Mouse (Mus musculus) forebrain, embryonic 12.5 days (tissue): ENCODE measurements around the gene Mzt1. TPM values are rescaled to one million over a fixed set of nuclear protein-coding genes. Genes with fewer than 3 reads are reported as not detected.

ENCODE experiments used
- ATAC-seq: fragments of 200-750 bp; cut with Nextera tagmentation; 2 replicates; pipeline ENCODE4 v1.8.0; 2017; ENCODE audit warnings: moderate TSS enrichment; ENCODE audit not compliant: low FRiP score
- H3K27ac ChIP-seq: fragments of 300-500 bp; sonication (generic); 2 replicates; pipeline ENCODE4 v1.5.1; 2016; ENCODE audit warnings: mild to moderate bottlenecking
- H3K27me3 ChIP-seq: fragments of 300-500 bp; sonication (generic); 2 replicates; pipeline ENCODE4 v1.6.1; 2016; ENCODE audit warnings: mild to moderate bottlenecking
- H3K36me3 ChIP-seq: fragments of 300-500 bp; sonication (generic); replicated peaks from 2 replicates; pipeline ENCODE4 v1.6.1; 2016; ENCODE audit warnings: mild to moderate bottlenecking
- H3K4me1 ChIP-seq: fragments of 300-500 bp; sonication (generic); 2 replicates; pipeline ENCODE4 v1.6.1; 2016
- H3K4me2 ChIP-seq: fragments of 300-500 bp; sonication (generic); 2 replicates; pipeline ENCODE4 v1.6.1; 2016; ENCODE audit warnings: mild to moderate bottlenecking, moderate library complexity
- H3K4me3 ChIP-seq: fragments of 300-500 bp; sonication (generic); replicated peaks from 2 replicates; pipeline ENCODE4 v1.5.1; 2016; ENCODE audit warnings: mild to moderate bottlenecking
- H3K9ac ChIP-seq: fragments of 300-500 bp; sonication (generic); 2 replicates; pipeline ENCODE4 v1.6.1; 2016; ENCODE audit warnings: mild to moderate bottlenecking
- H3K9me3 ChIP-seq: fragments of 300-500 bp; sonication (generic); 2 replicates; pipeline ENCODE4 v1.6.1; 2016
- WGBS: fragments of 180-500 bp; shearing (Covaris S2); methylation state at CpG from one replicate; pipeline ENCODE4 v1.1.7; 2016; 5-methylcytosine and 5-hydroxymethylcytosine counted together
- polyA plus RNA-seq: library from polyadenylated mRNA; unstranded; fragments of >200 nt; fragmentation: Nextera tagmentation; extraction: Ambion mirVana; gene quantifications from 2 replicates; pipeline ENCODE4 v1.2.1, GENCODE M21; 2016

Gene Mzt1
- polyA plus RNA-seq = 142 and 143 TPM in 2 replicates

GRCm38 (mm10) chr14:99046031-99046781 lies at the start of gene Mzt1, which contains the start of gene Bora:
Gene Mzt1, minus strand, starts transcription at chr14:99046134.
Gene Bora, plus strand, starts transcription at chr14:99046222.
- Histone ChIP-seq H3K27me3 (no peaks in the 10 kb centered on the region), H3K4me3 (peak within 1 kb of the TSS; percentile 87), H3K4me1 (peaks cover 23% of the 10 kb centered on the region), H3K4me2 (peak within 1 kb of the TSS; percentile 73), H3K36me3 (no peaks in the 10 kb centered on the region; the same call in 1 of the 2 replicates), H3K27ac (peak within 1 kb of the TSS; percentile 82), H3K9me3 (no peaks in the 10 kb centered on the region), H3K9ac (peak within 1 kb of the TSS; percentile 80)
- peak; percentile 97 for ATAC-seq
- under 1% methylated on average over 80 of the region's 81 CpGs for WGBS

DNA sequence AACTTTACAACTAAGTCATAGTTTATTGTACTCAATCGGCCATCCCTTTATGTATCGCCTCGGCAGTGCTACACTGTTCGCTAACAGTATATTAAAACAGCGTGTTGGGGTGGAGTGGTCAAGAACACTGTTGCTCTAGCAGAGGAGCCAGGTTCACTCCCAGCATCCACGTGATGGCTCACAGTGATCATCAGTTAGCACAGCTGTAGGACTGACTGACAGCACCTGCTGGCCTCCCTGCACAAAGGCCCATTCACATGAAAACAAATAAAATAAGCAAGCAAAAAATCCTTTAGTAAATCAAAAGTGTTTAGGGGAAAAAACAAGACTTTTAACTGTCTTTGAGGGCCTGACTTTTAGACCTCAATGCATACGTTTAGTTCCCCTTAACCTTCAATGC lies 43.0 kb upstream of the Mzt1 start:
- no peaks in the 10 kb centered on the region for H3K9me3 ChIP-seq
- 91% methylated on average over 7 of the region's 7 CpGs for WGBS

GRCm38 (mm10) chr14:99071146-99071545 lies 25.2 kb upstream of the Mzt1 start:
- no peak overlapping the region for H3K9ac ChIP-seq
- H3K27ac ChIP-seq = no peak overlapping the region
- no peaks in the 10 kb centered on the region for H3K9me3 ChIP-seq
- H3K4me3 ChIP-seq = no peak overlapping the region
- no peaks in the 10 kb centered on the region for H3K4me1 ChIP-seq
- 90% methylated on average over 4 of the region's 4 CpGs for WGBS
- ATAC-seq = no peak
- peaks cover 40% of the 10 kb centered on the region for H3K36me3 ChIP-seq
- H3K4me2 ChIP-seq = no peak overlapping the region
- H3K27me3 ChIP-seq = no peaks in the 10 kb centered on the region

More for the DNA sequence above, 43.0 kb upstream of the Mzt1 start:
- H3K27ac ChIP-seq = no peak overlapping the region
- H3K9ac ChIP-seq = no peak overlapping the region
- H3K27me3 ChIP-seq = no peaks in the 10 kb centered on the region
- no peak overlapping the region for H3K4me2 ChIP-seq
- H3K4me3 ChIP-seq = no peak overlapping the region
- peaks cover 63% of the 10 kb centered on the region for H3K36me3 ChIP-seq
- H3K4me1 ChIP-seq = no peaks in the 10 kb centered on the region
- ATAC-seq = no peak

GRCm38 (mm10) chr14:99063091-99063490 lies 17.2 kb upstream of the Mzt1 start:
- no peak overlapping the region for H3K9ac ChIP-seq
- no peaks in the 10 kb centered on the region for H3K9me3 ChIP-seq
- no peak overlapping the region for H3K4me2 ChIP-seq
- 97% methylated on average over 2 of the region's 2 CpGs for WGBS
- no peak overlapping the region for H3K4me3 ChIP-seq
- H3K36me3 ChIP-seq = peaks cover 45% of the 10 kb centered on the region
- ATAC-seq = no peak
- H3K27me3 ChIP-seq = no peaks in the 10 kb centered on the region
- H3K27ac ChIP-seq = no peak overlapping the region
- no peaks in the 10 kb centered on the region for H3K4me1 ChIP-seq

DNA sequence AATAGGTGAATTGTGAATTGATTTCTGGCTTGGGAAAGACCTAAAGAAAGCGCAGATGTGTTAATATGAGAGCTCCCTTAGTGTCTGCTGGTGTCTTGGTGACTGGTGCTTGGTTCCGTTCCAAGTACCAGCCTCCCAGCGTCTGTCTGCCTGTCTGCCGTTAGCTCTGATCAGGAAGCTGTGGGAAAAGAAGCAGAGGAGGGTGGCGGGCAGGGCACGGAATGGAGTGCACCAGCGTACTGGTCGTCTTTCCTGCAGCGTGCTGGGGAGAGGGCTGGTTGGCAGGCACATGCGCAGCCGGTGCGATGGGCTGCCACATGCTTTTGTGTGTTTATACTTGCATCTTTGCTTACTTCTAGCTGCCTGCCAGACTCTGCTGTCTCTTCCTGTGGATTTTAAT lies 14.7 kb upstream of the Mzt1 start:
- no peak for ATAC-seq
- no peak overlapping the region for H3K27ac ChIP-seq
- H3K36me3 ChIP-seq = peaks cover 48% of the 10 kb centered on the region
- no peaks in the 10 kb centered on the region for H3K4me1 ChIP-seq
- no peak overlapping the region for H3K4me3 ChIP-seq
- no peaks in the 10 kb centered on the region for H3K9me3 ChIP-seq
- no peaks in the 10 kb centered on the region for H3K27me3 ChIP-seq
- WGBS = 94% methylated on average over 12 of the region's 12 CpGs
- no peak overlapping the region for H3K9ac ChIP-seq
- H3K4me2 ChIP-seq = no peak overlapping the region

DNA sequence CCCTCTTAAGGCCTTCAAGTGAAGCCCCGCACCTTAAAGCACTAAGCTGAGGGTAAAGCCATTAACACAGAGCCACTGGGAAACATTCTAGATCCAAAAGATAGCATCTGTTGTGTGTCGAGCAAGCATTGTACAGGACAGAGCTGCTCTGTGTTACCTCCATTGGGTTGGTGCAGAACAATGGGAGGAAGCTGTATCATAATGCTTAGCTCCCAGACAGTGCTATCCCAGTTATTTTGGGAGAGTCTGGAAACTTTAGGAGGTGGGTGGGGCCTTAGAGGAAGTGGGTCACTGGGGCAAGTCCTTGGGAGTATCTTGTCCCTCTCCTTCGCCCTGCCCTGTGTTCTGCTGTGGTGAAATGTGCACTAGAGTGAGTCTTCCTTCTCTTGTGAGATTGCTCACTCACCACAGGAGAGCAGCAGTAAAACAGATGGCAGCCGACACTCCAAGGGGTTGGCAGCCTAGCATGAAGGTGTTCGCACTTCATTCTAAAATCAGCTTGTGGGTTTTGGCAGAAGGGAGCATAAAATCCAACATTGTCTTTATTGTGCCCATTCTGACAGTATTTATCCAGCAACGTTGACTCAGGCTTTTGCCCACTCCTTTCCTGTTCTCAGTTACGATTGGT lies 13.1 kb upstream of the Mzt1 start:
- 92% methylated on average over 7 of the region's 7 CpGs for WGBS
- Histone ChIP-seq H3K9me3 (no peaks in the 10 kb centered on the region), H3K4me2 (no peak overlapping the region), H3K4me1 (no peaks in the 10 kb centered on the region), H3K36me3 (peaks cover 47% of the 10 kb centered on the region), H3K27me3 (no peaks in the 10 kb centered on the region), H3K4me3 (no peak overlapping the region), H3K9ac (no peak overlapping the region), H3K27ac (no peak overlapping the region)
- ATAC-seq = no peak

DNA sequence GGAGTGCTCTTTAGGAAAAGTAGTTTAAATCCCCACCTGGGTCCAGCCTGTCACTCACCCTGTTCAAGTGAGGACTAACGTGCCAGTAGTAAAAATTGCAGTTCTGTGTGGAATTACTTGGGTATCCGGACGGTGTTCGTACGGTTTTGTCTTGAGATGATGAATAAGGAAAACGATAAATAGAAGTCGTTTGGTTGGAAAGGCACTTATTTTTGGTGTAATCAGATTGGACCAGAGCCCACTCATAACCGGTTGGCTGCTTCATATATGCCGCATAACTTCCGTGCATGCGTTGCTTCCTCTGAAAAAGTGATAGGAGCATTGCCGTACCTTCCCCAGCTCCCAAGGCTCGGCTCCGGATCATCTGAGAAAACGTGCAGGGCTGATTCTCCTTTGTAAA lies 848 bp upstream of the Mzt1 start:
- peak overlapping the region; percentile 87 for H3K4me3 ChIP-seq
- peaks cover 23% of the 10 kb centered on the region for H3K4me1 ChIP-seq
- no peaks in the 10 kb centered on the region for H3K9me3 ChIP-seq
- peak overlapping the region; percentile 68; the same call in 1 of the 2 replicates for H3K27ac ChIP-seq
- H3K27me3 ChIP-seq = no peaks in the 10 kb centered on the region
- peak overlapping the region; percentile 80 for H3K9ac ChIP-seq
- no peak; the same call in 1 of the 2 replicates for ATAC-seq
- H3K36me3 ChIP-seq = no peaks in the 10 kb centered on the region; the same call in 1 of the 2 replicates
- H3K4me2 ChIP-seq = peak overlapping the region; percentile 65
- 1% methylated on average over 15 of the region's 15 CpGs for WGBS

GRCm38 (mm10) chr14:99045378-99046030 lies 430 bp downstream of the Mzt1 start:
- Histone ChIP-seq H3K4me2 (peak overlapping the region; percentile 73), H3K27ac (peak overlapping the region; percentile 82), H3K27me3 (no peaks in the 10 kb centered on the region), H3K36me3 (no peaks in the 10 kb centered on the region; the same call in 1 of the 2 replicates), H3K9ac (peak overlapping the region; percentile 80), H3K4me1 (peaks cover 23% of the 10 kb centered on the region), H3K9me3 (no peaks in the 10 kb centered on the region), H3K4me3 (peak overlapping the region; percentile 87)
- under 1% methylated on average over 67 of the region's 70 CpGs for WGBS
- peak; percentile 44 for ATAC-seq

- Histone ChIP-seq H3K27ac (no peak overlapping the region), H3K4me2 (peak overlapping the region; percentile 73), H3K27me3 (no peaks in the 10 kb centered on the region), H3K4me1 (peaks cover 23% of the 10 kb centered on the region), H3K4me3 (peak overlapping the region; percentile 87), H3K9me3 (no peaks in the 10 kb centered on the region), H3K9ac (peak overlapping the region; percentile 80), H3K36me3 (no peaks in the 10 kb centered on the region)
- WGBS = 6% methylated on average over 5 of the region's 5 CpGs
- no peak for ATAC-seq
Measured at GRCm38 (mm10) chr14:99044718-99045117, 1.2 kb downstream of the Mzt1 start.

GRCm38 (mm10) chr14:99044096-99044495 lies 1.8 kb downstream of the Mzt1 start:
- no peak for ATAC-seq
- 0 out of 2 replicates have a peak, but pooled peaks cover under 1% of the 10 kb centered on the region for H3K36me3 ChIP-seq
- peak overlapping the region; percentile 87 for H3K4me3 ChIP-seq
- H3K4me2 ChIP-seq = peak overlapping the region; percentile 73
- H3K4me1 ChIP-seq = peaks cover 23% of the 10 kb centered on the region
- H3K27me3 ChIP-seq = no peaks in the 10 kb centered on the region
- H3K27ac ChIP-seq = 0 out of 2 replicates have a peak overlapping the region, but pooled peaks have one; percentile 19
- H3K9ac ChIP-seq = peak overlapping the region; percentile 80
- WGBS = 31% methylated on average over 10 of the region's 10 CpGs
- no peaks in the 10 kb centered on the region for H3K9me3 ChIP-seq

DNA sequence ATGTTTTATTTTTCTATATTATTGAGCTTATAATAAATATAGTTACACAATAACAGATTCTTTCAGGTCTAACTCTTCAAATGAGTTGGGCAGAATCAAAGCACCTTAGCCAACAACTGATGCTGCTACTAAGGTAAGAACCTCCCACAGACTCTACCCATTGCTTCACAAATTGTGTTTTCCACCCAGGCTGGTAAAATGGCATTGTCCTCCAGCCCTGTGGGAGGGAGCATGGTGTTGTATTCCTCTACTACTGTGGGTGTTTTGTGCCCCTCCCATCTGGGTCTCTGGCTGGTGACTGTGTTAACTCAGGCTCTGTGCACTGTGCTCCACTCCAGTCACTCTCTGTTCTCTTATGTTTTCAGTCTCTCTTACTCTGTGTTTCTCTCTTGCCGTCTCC lies 2.4 kb downstream of the Mzt1 start:
- Histone ChIP-seq H3K27ac (0 out of 2 replicates have a peak overlapping the region, but pooled peaks have one; percentile 19), H3K36me3 (0 out of 2 replicates have a peak, but pooled peaks cover 5% of the 10 kb centered on the region), H3K4me1 (peaks cover 22% of the 10 kb centered on the region), H3K9ac (0 out of 2 replicates have a peak overlapping the region, but pooled peaks have one; percentile 80), H3K27me3 (no peaks in the 10 kb centered on the region), H3K4me2 (peak overlapping the region; percentile 73), H3K9me3 (no peaks in the 10 kb centered on the region), H3K4me3 (0 out of 2 replicates have a peak overlapping the region, but pooled peaks have one; percentile 87)
- WGBS = 31% methylated on average over 1 of the region's 1 CpGs
- ATAC-seq = no peak

GRCm38 (mm10) chr14:99041416-99041815 lies 4.5 kb downstream of the Mzt1 start:
- peaks cover 13% of the 10 kb centered on the region for H3K36me3 ChIP-seq
- H3K4me3 ChIP-seq = no peak overlapping the region
- H3K4me2 ChIP-seq = no peak overlapping the region
- H3K9ac ChIP-seq = no peak overlapping the region
- no peak for ATAC-seq
- peaks cover 17% of the 10 kb centered on the region for H3K4me1 ChIP-seq
- no peaks in the 10 kb centered on the region for H3K9me3 ChIP-seq
- no peak overlapping the region for H3K27ac ChIP-seq
- H3K27me3 ChIP-seq = no peaks in the 10 kb centered on the region
- 79% methylated on average over 4 of the region's 4 CpGs for WGBS
